Mouse (Mus musculus) midbrain, embryonic 13.5 days (tissue): ENCODE measurements at regions not wholly inside any gene's neighbourhood (a gene's known extent, or its start where the extent isn't known, plus 50 kb on each side); places are given as distances from the start of the nearest gene placed in this dataset.

ENCODE experiments used
- ATAC-seq: fragments of 200-750 bp; cut with Nextera tagmentation; 2 replicates; pipeline ENCODE4 v1.8.0; 2017; ENCODE audit warnings: mild to moderate bottlenecking, moderate TSS enrichment, moderate library complexity
- H3K27ac ChIP-seq: fragments of 300-500 bp; sonication (generic); 2 replicates; pipeline ENCODE4 v1.5.1; 2015; ENCODE audit warnings: inconsistent platforms, mild to moderate bottlenecking, moderate library complexity
- H3K27me3 ChIP-seq: fragments of 300-500 bp; sonication (generic); 2 replicates; pipeline ENCODE4 v1.6.1; 2015; ENCODE audit warnings: mild to moderate bottlenecking, inconsistent platforms
- H3K36me3 ChIP-seq: fragments of 300-500 bp; sonication (generic); 2 replicates; pipeline ENCODE4 v1.6.1; 2015; ENCODE audit warnings: mild to moderate bottlenecking, inconsistent platforms
- H3K4me1 ChIP-seq: fragments of 300-500 bp; sonication (generic); replicated peaks from 2 replicates; pipeline ENCODE4 v1.6.1; 2015; ENCODE audit warnings: inconsistent platforms
- H3K4me2 ChIP-seq: fragments of 300-500 bp; sonication (generic); replicated peaks from 2 replicates; pipeline ENCODE4 v1.6.1; 2015; ENCODE audit warnings: moderate library complexity, mild to moderate bottlenecking, inconsistent platforms
- H3K4me3 ChIP-seq: fragments of 300-500 bp; sonication (generic); replicated peaks from 2 replicates; pipeline ENCODE4 v1.5.1; 2015; ENCODE audit warnings: mild to moderate bottlenecking, inconsistent platforms
- H3K9ac ChIP-seq: fragments of 300-500 bp; sonication (generic); replicated peaks from 2 replicates; pipeline ENCODE4 v1.6.1; 2015; ENCODE audit warnings: mild to moderate bottlenecking, inconsistent platforms
- H3K9me3 ChIP-seq: fragments of 300-500 bp; sonication (generic); 2 replicates; pipeline ENCODE4 v1.6.1; 2016; ENCODE audit warnings: mild to moderate bottlenecking, inconsistent platforms
- WGBS: fragments of 180-500 bp; shearing (Covaris S2); methylation state at CpG from one replicate; pipeline ENCODE4 v1.1.7; 2015; 5-methylcytosine and 5-hydroxymethylcytosine counted together

GRCm38 (mm10) chr4:46257061-46257795 lies 61.1 kb upstream of the Xpa start:
- no peak for ATAC-seq
- 84% methylated on average over 12 of the region's 12 CpGs for WGBS
- H3K4me2 ChIP-seq, result no peak overlapping the region

GRCm38 (mm10) chr4:46258774-46259173 lies 62.7 kb upstream of the Xpa start:
- H3K27ac ChIP-seq, result no peak overlapping the region
- no peak for ATAC-seq
- no peaks in the 10 kb centered on the region for H3K9me3 ChIP-seq
- no peak overlapping the region for H3K4me2 ChIP-seq
- no peaks in the 10 kb centered on the region for H3K36me3 ChIP-seq
- H3K27me3 ChIP-seq, result no peaks in the 10 kb centered on the region
- no peak overlapping the region for H3K4me3 ChIP-seq
- WGBS, result 67% methylated on average over 5 of the region's 5 CpGs
- H3K9ac ChIP-seq, result no peak overlapping the region
- H3K4me1 ChIP-seq, result no peaks in the 10 kb centered on the region

More at GRCm38 (mm10) chr4:46257061-46257795, 61.1 kb upstream of the Xpa start:
- no peaks in the 10 kb centered on the region for H3K36me3 ChIP-seq
- H3K9me3 ChIP-seq, result no peaks in the 10 kb centered on the region
- H3K4me1 ChIP-seq, result no peaks in the 10 kb centered on the region
- no peak overlapping the region for H3K27ac ChIP-seq
- no peak overlapping the region for H3K4me3 ChIP-seq
- no peak overlapping the region for H3K9ac ChIP-seq
- no peaks in the 10 kb centered on the region for H3K27me3 ChIP-seq

- Histone ChIP-seq H3K4me1 (peaks cover 8% of the 10 kb centered on the region), H3K9ac (no peak overlapping the region), H3K36me3 (no peaks in the 10 kb centered on the region), H3K4me2 (no peak overlapping the region), H3K4me3 (no peak overlapping the region), H3K27ac (no peak overlapping the region), H3K9me3 (no peaks in the 10 kb centered on the region), H3K27me3 (peaks cover 8% of the 10 kb centered on the region; the same call in 1 of the 2 replicates)
- no peak for ATAC-seq
- WGBS, result 25% methylated on average over 6 of the region's 6 CpGs
These were observed 72.6 kb upstream of the Xpa start for GRCm38 (mm10) chr4:46268564-46269247.

- Histone ChIP-seq H3K4me1 (peaks cover 8% of the 10 kb centered on the region), H3K27me3 (peaks cover 21% of the 10 kb centered on the region), H3K27ac (no peak overlapping the region), H3K36me3 (no peaks in the 10 kb centered on the region), H3K9ac (no peak overlapping the region), H3K4me2 (no peak overlapping the region), H3K4me3 (no peak overlapping the region), H3K9me3 (no peaks in the 10 kb centered on the region)
- no peak for ATAC-seq
- WGBS, result 2% methylated on average over 2 of the region's 2 CpGs
These were observed 72.3 kb upstream of the Foxe1 start for GRCm38 (mm10) chr4:46271066-46271465.

- H3K9ac ChIP-seq, result no peak overlapping the region
- no peak for ATAC-seq
- H3K4me1 ChIP-seq, result peaks cover 20% of the 10 kb centered on the region
- no peaks in the 10 kb centered on the region for H3K9me3 ChIP-seq
- peaks cover 37% of the 10 kb centered on the region for H3K27me3 ChIP-seq
- no peak overlapping the region for H3K4me2 ChIP-seq
- no peak overlapping the region for H3K4me3 ChIP-seq
- no peaks in the 10 kb centered on the region for H3K36me3 ChIP-seq
- H3K27ac ChIP-seq, result no peak overlapping the region
- WGBS, result 95% methylated on average over 3 of the region's 3 CpGs
These were observed 67.6 kb upstream of the Foxe1 start for GRCm38 (mm10) chr4:46275773-46276172.

- no peak overlapping the region for H3K27ac ChIP-seq
- WGBS, result 4% methylated on average over 19 of the region's 19 CpGs
- peak; percentile 63; the same call in 1 of the 2 replicates for ATAC-seq
- H3K4me3 ChIP-seq, result no peak overlapping the region
- H3K4me1 ChIP-seq, result peaks cover 12% of the 10 kb centered on the region
- H3K9ac ChIP-seq, result no peak overlapping the region
- no peaks in the 10 kb centered on the region for H3K36me3 ChIP-seq
- H3K27me3 ChIP-seq, result peaks cover 34% of the 10 kb centered on the region
- peak overlapping the region; percentile 27 for H3K4me2 ChIP-seq
- no peaks in the 10 kb centered on the region for H3K9me3 ChIP-seq
These were observed 66.4 kb upstream of the Foxe1 start for GRCm38 (mm10) chr4:46276851-46277581.

- Histone ChIP-seq H3K9ac (no peak overlapping the region), H3K4me1 (peaks cover 7% of the 10 kb centered on the region; the same call in 1 of the 2 replicates), H3K36me3 (no peaks in the 10 kb centered on the region), H3K27ac (no peak overlapping the region), H3K4me2 (no peak overlapping the region), H3K4me3 (no peak overlapping the region), H3K9me3 (peaks cover 5% of the 10 kb centered on the region), H3K27me3 (no peaks in the 10 kb centered on the region)
- no peak for ATAC-seq
- WGBS, result 92% methylated on average over 9 of the region's 9 CpGs
These were observed 56.5 kb upstream of the Foxe1 start for GRCm38 (mm10) chr4:46286955-46287354.

GRCm38 (mm10) chr4:46291620-46292254 lies 51.7 kb upstream of the Foxe1 start:
- Histone ChIP-seq H3K9ac (no peak overlapping the region), H3K9me3 (peaks cover 5% of the 10 kb centered on the region), H3K4me2 (peak overlapping the region; percentile 23), H3K4me3 (no peak overlapping the region), H3K27ac (no peak overlapping the region), H3K4me1 (peaks cover 7% of the 10 kb centered on the region; the same call in 1 of the 2 replicates), H3K27me3 (no peaks in the 10 kb centered on the region), H3K36me3 (no peaks in the 10 kb centered on the region)
- WGBS, result 27% methylated on average over 10 of the region's 10 CpGs
- no peak for ATAC-seq
